Mouse (Mus musculus): ENCODE results near the gene Pip5k1c.

Gene Pip5k1c

GRCm38 (mm10) chr10:81284189-81284588 is 8.6 kb upstream of the Pip5k1c start:
- DNase-seq (ENCODE audit: low spot score), result no peak

- DNase-seq (ENCODE audit: low spot score), result no peak
Measured at GRCm38 (mm10) chr10:81284719-81285118, 8.0 kb upstream of the Pip5k1c start.

- DNase-seq (ENCODE audit: low spot score), result peak; percentile 80
Measured at GRCm38 (mm10) chr10:81285694-81286450, 6.9 kb upstream of the Pip5k1c start.

- DNase-seq (ENCODE audit: low spot score), result no peak
Measured at GRCm38 (mm10) chr10:81286586-81286985, 6.2 kb upstream of the Pip5k1c start.

GRCm38 (mm10) chr10:81287513-81288157 is 5.1 kb upstream of the Pip5k1c start:
- no peak for DNase-seq (ENCODE audit: low spot score)

- no peak for DNase-seq (ENCODE audit: low spot score)
Measured at GRCm38 (mm10) chr10:81288601-81289000, 4.2 kb upstream of the Pip5k1c start.

GRCm38 (mm10) chr10:81289278-81289677 is 3.5 kb upstream of the Pip5k1c start:
- peak; percentile 72 for DNase-seq (ENCODE audit: low spot score)

GRCm38 (mm10) chr10:81289811-81290210 is 3.0 kb upstream of the Pip5k1c start:
- DNase-seq (ENCODE audit: low spot score), result no peak

- no peak for DNase-seq (ENCODE audit: low spot score)
Measured at GRCm38 (mm10) chr10:81290698-81291460, 1.9 kb upstream of the Pip5k1c start.

GRCm38 (mm10) chr10:81291511-81292104 is 1.2 kb upstream of the Pip5k1c start, which contains the start of gene Tjp3:
Gene Tjp3, minus strand, starts transcription at chr10:81291581.
- no peak for DNase-seq (ENCODE audit: low spot score)

GRCm38 (mm10) chr10:81293334-81294030 is 719 bp downstream of the Pip5k1c start:
- DNase-seq (ENCODE audit: low spot score), result no peak

- DNase-seq (ENCODE audit: low spot score), result no peak
Measured at GRCm38 (mm10) chr10:81294442-81294841, 1.7 kb downstream of the Pip5k1c start.

GRCm38 (mm10) chr10:81295185-81295584 is 2.4 kb downstream of the Pip5k1c start:
- DNase-seq (ENCODE audit: low spot score), result no peak

GRCm38 (mm10) chr10:81297246-81297645 is 4.5 kb downstream of the Pip5k1c start:
- DNase-seq (ENCODE audit: low spot score), result no peak

- DNase-seq (ENCODE audit: low spot score), result no peak
Measured at GRCm38 (mm10) chr10:81297845-81298244, 5.1 kb downstream of the Pip5k1c start.

GRCm38 (mm10) chr10:81298369-81299100 is 5.8 kb downstream of the Pip5k1c start:
- DNase-seq (ENCODE audit: low spot score), result peak; percentile 71

- DNase-seq (ENCODE audit: low spot score), result no peak
Measured at GRCm38 (mm10) chr10:81299585-81300351, 7.0 kb downstream of the Pip5k1c start.

- no peak for DNase-seq (ENCODE audit: low spot score)
Measured at GRCm38 (mm10) chr10:81300352-81300907, 7.7 kb downstream of the Pip5k1c start.

GRCm38 (mm10) chr10:81301321-81301720 is 8.6 kb downstream of the Pip5k1c start:
- DNase-seq (ENCODE audit: low spot score), result no peak

- DNase-seq (ENCODE audit: low spot score), result no peak
Measured at GRCm38 (mm10) chr10:81302288-81302687, 9.5 kb downstream of the Pip5k1c start.

All from layer of hippocampus, adult 11-12 months (tissue).